Mouse (Mus musculus): ENCODE data around the gene Acadl. TPM values are rescaled to one million over a fixed set of nuclear protein-coding genes. Genes with fewer than 3 reads are reported as not detected.

The Acadl gene
- polyA plus RNA-seq, 1 experiment from 2014 or later = 128 TPM

DNA sequence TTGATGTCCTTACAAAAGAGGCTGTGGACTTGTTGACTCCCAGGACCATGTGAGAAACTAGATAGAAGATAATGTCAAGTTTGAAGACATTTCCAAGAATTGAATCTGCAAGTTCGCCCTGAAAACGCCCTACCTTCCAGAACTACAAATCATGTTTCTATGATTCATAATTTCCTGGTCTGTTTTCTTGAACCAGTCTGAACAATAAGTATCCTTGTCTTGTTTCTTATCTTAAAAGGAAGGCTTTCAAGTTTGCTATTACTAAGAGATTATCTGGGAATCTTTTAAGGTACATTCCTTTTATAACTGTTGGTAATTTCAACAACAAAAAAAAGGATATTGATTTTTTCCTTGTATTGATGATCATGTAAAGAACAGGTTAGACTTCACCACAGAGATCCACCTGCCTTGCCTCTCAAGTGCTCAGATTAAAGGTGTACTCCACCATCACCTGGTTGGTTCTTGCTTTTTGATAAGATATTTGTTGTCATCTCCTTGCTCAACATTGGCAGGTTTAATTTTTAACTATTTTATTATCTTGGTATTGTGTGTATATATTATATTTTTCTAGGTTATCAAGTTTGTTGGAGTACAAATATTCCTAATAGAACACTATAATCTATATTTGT, 70.1 kb downstream of the Acadl start:
- H3K27me3 ChIP-seq (ENCODE audit: insufficient read depth, low read length) = no peaks in the 10 kb centered on the region
- no peak overlapping the region for H3K4me2 ChIP-seq
- H3K4me1 ChIP-seq (ENCODE audit: insufficient read depth) = no peaks in the 10 kb centered on the region
- no peaks in the 10 kb centered on the region for H3K9me3 ChIP-seq (ENCODE audit: low read depth, low read length)
- no peak overlapping the region for H3K4me3 ChIP-seq (ENCODE audit: low read depth, low read length)
- no peak overlapping the region for H3K9ac ChIP-seq
- ATAC-seq (ENCODE audit: insufficient read depth) (no peak), DNase-seq (no peak)
- TF ChIP-seq CTCF (IDR thresholded peaks at IDR 0.05; ENCODE audit: low read depth) = no peak
- no peak overlapping the region for H3K27ac ChIP-seq (ENCODE audit: low read depth)
- H3K36me3 ChIP-seq (ENCODE audit: insufficient read depth) = 0 out of 2 replicates have a peak, but pooled peaks cover 14% of the 10 kb centered on the region
- 90% methylated on average over 2 of the region's 2 CpGs for WGBS

DNA sequence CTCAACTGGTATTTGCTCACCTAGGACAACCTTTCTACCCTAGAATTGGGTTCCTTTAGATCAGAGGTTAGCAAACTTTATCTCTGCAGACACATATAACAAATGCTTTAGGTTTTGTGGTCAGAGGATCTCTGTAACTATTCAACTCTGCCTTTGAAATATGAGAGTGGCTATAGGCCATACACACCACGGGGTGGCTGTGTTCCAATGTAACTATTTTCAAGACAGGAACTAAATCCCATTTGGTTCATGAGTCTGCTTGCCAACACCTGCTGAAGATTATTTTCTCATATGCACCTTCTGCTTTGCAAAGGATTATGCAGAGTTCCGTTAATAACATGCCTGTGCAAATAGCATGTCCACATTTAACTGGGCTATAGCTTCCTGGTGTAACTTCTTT, 80.8 kb downstream of the Acadl start:
- no peaks in the 10 kb centered on the region for H3K4me1 ChIP-seq (ENCODE audit: insufficient read depth)
- H3K4me2 ChIP-seq = no peak overlapping the region
- no peak overlapping the region for H3K9ac ChIP-seq
- H3K27me3 ChIP-seq (ENCODE audit: insufficient read depth, low read length) = no peaks in the 10 kb centered on the region
- H3K36me3 ChIP-seq (ENCODE audit: insufficient read depth) = no peaks in the 10 kb centered on the region
- H3K4me3 ChIP-seq (ENCODE audit: low read depth, low read length) = no peak overlapping the region
- TF ChIP-seq CTCF (IDR thresholded peaks at IDR 0.05; ENCODE audit: low read depth) = no peak
- DNase-seq = no peak
- 52% methylated on average over 2 of the region's 2 CpGs for WGBS
- no peaks in the 10 kb centered on the region for H3K9me3 ChIP-seq (ENCODE audit: low read depth, low read length)
- H3K27ac ChIP-seq (ENCODE audit: low read depth) = no peak overlapping the region
- no peak for ATAC-seq (ENCODE audit: insufficient read depth)

DNA sequence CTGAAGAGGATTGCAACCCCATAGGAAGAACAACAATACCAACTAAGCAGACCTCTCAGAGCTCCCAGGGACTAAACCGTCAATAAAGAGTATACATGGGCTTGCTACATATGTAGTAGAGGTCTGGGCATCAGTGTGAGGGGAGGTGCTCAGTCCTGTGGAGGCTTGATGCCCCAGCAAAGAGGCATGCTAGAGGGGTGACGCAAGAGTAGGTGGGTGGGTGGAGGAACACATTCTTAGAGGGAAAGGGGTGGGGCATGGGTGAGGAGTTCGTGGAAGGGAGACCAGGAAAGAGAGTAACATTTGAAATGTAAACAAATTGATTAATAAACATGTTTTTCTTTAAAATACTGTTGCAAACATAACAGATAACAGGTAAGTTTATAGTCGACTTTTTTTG, 82.0 kb downstream of the Acadl start:
- 71% methylated on average over 4 of the region's 4 CpGs for WGBS

More for the DNA sequence above, 82.0 kb downstream of the Acadl start:
- no peaks in the 10 kb centered on the region for H3K4me1 ChIP-seq (ENCODE audit: insufficient read depth)
- H3K27me3 ChIP-seq (ENCODE audit: insufficient read depth, low read length) = no peaks in the 10 kb centered on the region
- DNase-seq (no peak), ATAC-seq (ENCODE audit: insufficient read depth) (no peak)
- no peak overlapping the region for H3K4me2 ChIP-seq
- no peak overlapping the region for H3K9ac ChIP-seq
- TF ChIP-seq CTCF (IDR thresholded peaks at IDR 0.05; ENCODE audit: low read depth) = no peak
- H3K27ac ChIP-seq (ENCODE audit: low read depth) = no peak overlapping the region
- H3K4me3 ChIP-seq (ENCODE audit: low read depth, low read length) = no peak overlapping the region
- H3K36me3 ChIP-seq (ENCODE audit: insufficient read depth) = no peaks in the 10 kb centered on the region
- no peaks in the 10 kb centered on the region for H3K9me3 ChIP-seq (ENCODE audit: low read depth, low read length)

Other genes with a start within 250 kb of the Acadl start
- gene Rpe, start 162.4 kb downstream of the Acadl start, polyA plus RNA-seq (2014; fragmentation: Nextera tagmentation; extraction: Ambion mirVana) = 54.3 and 55.5 TPM in 2 replicates
- 21.9 and 22.3 TPM in 2 replicates for gene Kansl1l, start 45.7 kb downstream of the Acadl start, polyA plus RNA-seq (2014; fragmentation: Nextera tagmentation; extraction: Ambion mirVana)
- gene Myl1, start 82.1 kb upstream of the Acadl start, polyA plus RNA-seq (2014; fragmentation: Nextera tagmentation; extraction: Ambion mirVana) = 0.88 and 13.0 TPM in 2 replicates
- 96.6 and 102 TPM in 2 replicates for gene Lancl1, start 175.6 kb upstream of the Acadl start, polyA plus RNA-seq (2014; fragmentation: Nextera tagmentation; extraction: Ambion mirVana)

Measured in lung, embryonic 14.5 days (tissue).